Mouse (Mus musculus) brain, adult 2 months (tissue): ENCODE data around the gene Nipbl.

Experiments used
- DNase-seq: peaks from one replicate; pipeline ENCODE4 v3.0.0; 2011; ENCODE audit warnings: low read depth, low spot score

Nipbl gene

GRCm38 (mm10) chr15:8416500-8417138 lies 27.6 kb downstream of the Nipbl start:
- peak; percentile 50 for DNase-seq

GRCm38 (mm10) chr15:8413356-8413755 lies 30.9 kb downstream of the Nipbl start:
- DNase-seq, result no peak

- no peak for DNase-seq
These were observed 32.4 kb downstream of the Nipbl start for GRCm38 (mm10) chr15:8411873-8412272.

DNA sequence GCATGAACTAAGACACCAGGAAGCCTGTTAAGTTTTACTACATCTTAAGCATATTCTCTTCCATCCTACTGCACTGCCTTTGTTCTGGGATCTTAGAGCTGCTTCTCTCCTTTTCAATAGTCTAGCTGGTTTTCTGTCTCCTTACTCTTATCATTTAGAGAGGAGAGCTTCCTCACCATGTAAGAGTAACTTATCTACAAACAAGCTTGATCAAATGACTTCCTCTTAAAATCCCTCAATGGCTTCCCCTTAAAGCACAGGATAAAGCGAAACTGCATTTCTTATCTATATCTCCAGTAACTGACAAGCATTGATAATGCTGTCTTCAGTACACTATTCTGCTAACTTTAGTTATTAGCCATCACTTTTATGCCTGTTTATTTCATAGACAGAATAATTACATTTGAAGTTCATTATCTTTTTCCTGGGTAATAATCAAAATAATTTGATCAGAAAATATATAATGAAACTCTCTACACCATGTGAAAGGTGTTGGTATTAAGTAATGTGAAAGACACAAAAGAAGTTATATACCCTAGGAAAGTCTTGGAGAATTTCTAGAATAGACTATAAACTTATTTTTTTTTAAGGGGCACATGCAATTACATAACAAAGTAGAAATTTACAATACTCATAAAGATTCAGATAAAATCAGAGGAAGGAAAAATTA lies 33.0 kb downstream of the Nipbl start:
- DNase-seq, result no peak

GRCm38 (mm10) chr15:8407082-8407481 lies 37.2 kb downstream of the Nipbl start:
- no peak for DNase-seq

GRCm38 (mm10) chr15:8406219-8406618 lies 38.0 kb downstream of the Nipbl start:
- no peak for DNase-seq

DNA sequence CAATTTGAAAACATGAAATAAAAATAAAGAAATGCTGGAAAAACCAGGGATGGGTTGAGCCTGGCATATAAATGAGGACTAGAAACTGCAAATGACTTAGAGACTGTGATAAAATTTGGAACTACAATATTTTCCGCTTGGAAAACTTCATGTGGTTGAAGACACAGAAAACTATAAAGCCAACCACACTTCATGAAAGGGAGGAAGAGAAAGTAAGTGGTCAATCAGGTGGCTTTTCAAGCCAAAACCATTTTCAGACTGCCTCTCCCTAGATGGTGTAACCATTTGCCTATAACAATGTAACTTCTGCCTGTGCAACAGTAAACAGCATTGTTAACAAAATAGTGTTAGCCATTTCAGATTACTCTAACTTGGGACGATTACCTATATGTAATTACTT lies 41.7 kb downstream of the Nipbl start:
- DNase-seq, result no peak

GRCm38 (mm10) chr15:8401536-8401935 lies 42.7 kb downstream of the Nipbl start:
- no peak for DNase-seq

DNA sequence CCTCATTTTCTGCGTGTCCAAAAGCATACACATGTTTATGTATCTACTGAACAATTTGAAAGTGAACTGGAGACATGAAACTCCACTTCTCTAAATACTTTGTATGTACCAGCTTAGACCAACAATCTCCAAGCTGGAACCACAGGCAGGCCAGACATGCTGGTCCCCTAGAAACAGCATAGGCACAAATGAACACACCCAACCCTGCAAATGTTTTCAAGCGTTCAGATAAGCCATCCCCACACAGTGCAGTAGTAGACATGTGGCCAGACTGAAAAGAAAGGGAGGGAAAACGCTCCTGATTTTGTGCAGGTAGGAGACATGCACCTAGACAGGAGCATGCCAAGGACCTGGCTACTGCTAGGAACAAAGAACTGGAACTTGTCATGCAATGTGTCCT lies 52.5 kb downstream of the Nipbl start:
- DNase-seq, result no peak

- peak; percentile 81 for DNase-seq
These were observed 62.0 kb downstream of the Nipbl start for GRCm38 (mm10) chr15:8382213-8382612.

DNA sequence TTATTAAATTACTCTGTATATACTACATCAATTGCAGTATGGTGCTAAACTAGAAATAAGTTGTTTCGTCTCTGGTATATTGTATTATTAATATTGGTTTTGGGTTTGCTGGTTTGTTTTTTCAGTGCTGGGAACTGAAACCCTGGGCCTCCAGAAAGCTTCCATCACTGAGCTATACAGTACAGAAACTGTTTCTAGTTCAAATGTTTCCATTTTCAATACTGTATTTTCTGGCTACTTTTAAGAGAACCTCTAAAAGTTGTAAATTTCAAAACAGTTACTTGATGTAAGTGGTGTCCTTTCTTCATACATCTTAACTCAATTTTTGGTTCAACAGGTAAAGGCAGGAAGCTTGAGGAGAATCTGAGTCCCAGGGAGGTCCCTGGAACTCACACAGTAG lies 68.6 kb downstream of the Nipbl start:
- no peak for DNase-seq

DNA sequence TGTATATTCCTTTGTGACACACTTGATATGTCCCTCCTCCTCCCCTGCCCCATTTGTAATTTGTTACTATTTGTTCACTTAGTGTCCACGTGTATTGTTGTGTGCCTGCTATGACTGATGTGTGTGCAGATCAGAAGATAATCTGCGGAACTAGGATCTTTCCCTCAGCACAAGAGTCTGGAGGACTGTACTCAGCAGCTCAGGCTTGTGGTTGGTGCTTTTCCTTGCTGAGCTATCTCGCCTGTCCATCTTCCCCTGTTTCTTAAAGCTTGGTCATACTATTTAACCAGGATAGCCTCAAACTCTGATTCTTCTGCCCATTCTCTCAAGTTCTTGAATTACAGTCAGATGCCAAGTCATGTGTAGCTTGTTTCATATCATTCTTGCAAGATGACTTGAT lies 69.5 kb downstream of the Nipbl start:
- DNase-seq, result no peak

DNA sequence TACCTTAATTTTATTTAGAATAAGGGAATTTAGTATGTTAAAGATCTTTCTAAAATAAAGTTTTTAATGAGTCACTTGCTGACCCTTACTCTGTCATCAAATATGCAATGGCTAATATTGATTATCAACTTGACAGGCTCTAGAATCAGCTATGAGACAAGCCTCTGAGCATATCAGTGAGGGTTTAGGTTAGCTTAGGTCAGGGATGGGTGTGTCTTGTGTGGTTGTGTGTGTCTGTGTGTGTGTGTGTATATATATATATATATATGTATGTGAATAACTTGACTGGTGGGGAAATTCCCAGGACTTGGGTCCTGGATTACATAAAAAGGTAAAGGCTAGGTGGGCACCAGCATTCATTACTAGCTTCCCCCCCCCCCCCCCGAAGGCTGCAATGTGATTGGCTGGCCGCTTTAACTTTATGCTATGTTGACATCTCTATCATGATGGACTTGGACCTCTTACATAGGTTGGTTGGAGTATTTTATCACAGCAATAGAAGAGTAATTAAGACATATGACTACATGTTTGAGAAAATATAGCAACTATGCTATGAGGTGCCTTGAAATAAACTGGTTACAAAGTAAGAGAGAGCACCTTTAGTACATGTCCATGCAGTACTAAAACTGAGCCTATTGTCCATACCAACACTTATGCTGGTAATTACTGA lies 97.0 kb downstream of the Nipbl start:
- no peak for DNase-seq

GRCm38 (mm10) chr15:8340596-8340995 lies 103.7 kb downstream of the Nipbl start:
- no peak for DNase-seq

- DNase-seq, result no peak
These were observed 112.7 kb downstream of the Nipbl start for GRCm38 (mm10) chr15:8331547-8331946.

DNA sequence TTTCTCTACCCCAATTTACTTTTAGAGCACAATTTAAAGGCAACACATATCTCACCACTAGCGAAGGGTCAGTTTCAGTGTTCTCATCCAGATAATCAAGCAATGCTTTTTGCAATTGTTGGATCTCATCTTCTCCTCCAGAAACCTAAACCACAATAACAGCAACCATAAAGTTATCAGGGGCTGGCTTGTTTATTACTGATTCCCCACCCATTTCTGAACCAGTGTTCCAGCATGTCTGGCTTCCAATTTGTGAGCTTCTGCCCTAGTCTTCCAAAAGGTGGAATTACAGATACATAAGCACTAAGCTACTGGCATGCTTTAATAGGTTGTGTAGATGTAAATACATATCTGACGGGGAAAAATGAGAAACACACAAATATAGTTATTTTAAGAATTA lies 118.6 kb downstream of the Nipbl start:
- no peak for DNase-seq

DNA sequence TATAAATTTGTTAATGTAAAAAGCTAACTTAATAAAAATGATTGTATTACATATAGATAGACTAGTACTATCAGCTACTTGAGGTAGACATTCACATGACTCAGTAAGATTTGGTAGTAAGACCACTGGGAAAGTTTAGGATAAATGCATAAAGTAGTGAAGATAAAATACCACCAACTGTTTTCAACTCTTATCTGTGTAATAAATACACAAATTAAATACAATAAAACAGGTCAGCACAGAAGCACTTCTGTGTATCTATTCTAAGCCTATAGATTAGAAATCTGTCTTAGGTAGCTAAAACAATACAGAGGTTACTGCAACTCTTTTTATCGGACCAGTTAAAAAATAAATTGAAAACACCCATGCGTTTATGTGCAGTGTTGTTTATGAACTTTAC lies 119.4 kb downstream of the Nipbl start:
- DNase-seq, result no peak

GRCm38 (mm10) chr15:8324061-8324460 lies 120.2 kb downstream of the Nipbl start:
- DNase-seq, result no peak

GRCm38 (mm10) chr15:8321491-8321890 lies 122.8 kb downstream of the Nipbl start:
- peak; percentile 44 for DNase-seq

DNA sequence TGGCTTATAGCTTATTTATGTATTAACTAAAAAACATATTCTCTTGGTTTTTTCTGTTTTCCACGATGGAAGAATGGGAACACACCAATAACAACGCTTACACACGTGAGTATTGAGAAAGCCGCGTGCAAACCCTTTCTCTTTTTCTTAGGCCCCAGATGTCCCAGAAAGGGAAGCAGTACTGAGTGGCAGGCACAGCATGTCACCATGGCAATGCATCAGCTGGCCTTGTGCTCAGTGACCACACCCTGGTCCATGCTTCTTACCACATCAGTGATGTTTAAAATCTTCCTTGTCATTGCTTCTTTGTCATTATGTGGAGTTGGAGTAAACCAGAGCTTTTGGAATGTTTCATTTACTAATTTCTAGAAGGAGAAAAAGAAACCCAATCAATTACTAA lies 125.1 kb downstream of the Nipbl start:
- DNase-seq, result no peak

DNA sequence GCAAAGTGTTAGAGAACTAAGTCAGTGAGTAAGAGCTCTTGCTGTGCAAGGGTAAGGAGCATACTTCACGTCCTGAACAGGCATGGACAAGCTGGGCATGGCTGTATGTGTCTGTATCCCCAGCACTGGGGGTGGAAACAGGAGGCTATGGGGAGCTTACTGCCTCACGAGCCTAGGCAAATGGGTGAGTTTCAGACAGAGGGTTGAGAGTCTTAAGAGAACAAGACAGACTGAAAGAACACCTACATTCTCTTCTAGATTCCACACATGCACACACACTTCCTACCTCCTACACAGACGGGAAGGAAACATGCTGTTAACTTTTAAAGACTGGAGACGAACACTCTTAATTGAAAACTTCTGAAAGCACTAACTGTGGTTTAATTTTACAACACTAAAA lies 126.9 kb downstream of the Nipbl start:
- peak; percentile 66 for DNase-seq

GRCm38 (mm10) chr15:8305474-8305873 lies 138.8 kb downstream of the Nipbl start:
- no peak for DNase-seq

DNA sequence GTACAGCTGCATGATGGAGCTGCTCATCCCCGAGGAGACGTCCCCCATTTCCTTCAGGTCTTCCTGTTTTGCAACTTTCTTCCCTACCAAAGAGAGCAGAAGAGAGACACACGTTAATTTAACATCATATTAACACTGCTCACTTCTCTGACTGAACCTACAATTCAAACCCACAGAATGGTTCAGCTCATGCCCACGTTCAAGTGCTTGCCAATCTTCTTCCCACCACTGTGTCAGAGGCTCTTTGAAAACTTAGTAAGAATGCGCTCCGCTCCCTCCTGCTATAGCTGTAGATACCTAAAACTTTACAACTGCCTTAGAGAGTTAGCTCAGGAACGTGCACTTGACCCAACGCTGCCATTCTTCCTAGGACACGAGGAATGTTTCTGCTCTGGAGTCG lies 141.3 kb downstream of the Nipbl start:
- peak; percentile 55 for DNase-seq
